Mouse (Mus musculus) stomach, postnatal 0 days (tissue): ENCODE data around the gene Clec14a.

Experiments used
- CTCF ChIP-seq: IDR thresholded peaks from 2 replicates; pipeline ENCODE4 v1.5.1; 2016; ENCODE audit warnings: antibody characterized with exemption, low read depth, mild to moderate bottlenecking, moderate library complexity
- EP300 ChIP-seq: optimal IDR thresholded peaks from 2 replicates; pipeline ENCODE3; 2016; ENCODE audit warnings: antibody characterized with exemption

- TF ChIP-seq CTCF (no peak), EP300 (no peak)
Measured at GRCm38 (mm10) chr12:58268563-58269501, at the start of gene Clec14a.
